Mouse (Mus musculus): ENCODE data around the gene Mansc1. TPM values are rescaled to one million over a fixed set of nuclear protein-coding genes. Genes with fewer than 3 reads are reported as not detected.

Mansc1 gene
- polyA plus RNA-seq, 1 experiment from 2014 or later: 0.77 TPM

DNA sequence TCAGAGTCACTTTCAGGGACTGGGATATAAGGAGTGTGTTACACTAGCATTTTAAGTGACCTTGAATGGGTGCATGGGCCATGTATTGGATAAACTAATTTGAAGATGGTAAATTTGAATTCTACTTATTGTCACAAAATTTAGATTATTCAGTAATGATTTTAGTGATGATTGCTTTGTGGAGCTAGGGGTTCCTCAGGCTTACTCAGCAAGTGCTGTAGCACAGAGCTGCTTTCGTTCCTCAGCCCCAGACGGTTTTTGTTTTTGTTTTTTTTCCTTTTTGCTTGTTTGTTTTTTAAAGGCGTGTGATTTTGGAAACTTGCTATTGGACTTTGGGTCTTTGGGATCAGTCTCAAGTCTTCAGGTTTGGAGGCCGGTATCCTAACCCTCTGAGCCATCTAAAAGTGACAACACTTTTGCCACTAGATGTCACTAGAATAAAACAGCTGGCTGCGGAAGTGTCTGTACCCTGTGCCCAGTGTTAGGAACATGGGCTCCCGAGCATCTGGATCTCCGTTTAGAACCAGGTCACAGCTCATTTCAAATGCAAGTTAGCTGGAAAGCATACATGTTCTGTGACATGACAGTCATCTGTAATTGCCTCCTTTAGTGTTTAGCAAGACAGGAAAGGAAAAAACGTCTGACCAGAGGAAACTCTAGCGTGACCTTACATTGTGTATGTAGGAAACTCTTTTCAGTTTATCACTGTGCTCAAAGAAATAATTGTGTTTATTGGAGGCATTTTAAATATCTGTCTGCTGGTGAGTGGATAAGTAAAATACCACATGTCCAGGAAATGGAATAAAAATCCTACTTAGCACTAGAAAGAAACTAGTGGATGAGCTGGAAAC is 27.0 kb upstream of the Mansc1 start:
- Histone ChIP-seq H3K4me1 (no peaks in the 10 kb centered on the region), H3K4me2 (no peak overlapping the region), H3K9ac (no peak overlapping the region), H3K27ac (no peak overlapping the region), H3K36me3 (ENCODE audit: poor library complexity, severe bottlenecking) (no peaks in the 10 kb centered on the region), H3K27me3 (no peaks in the 10 kb centered on the region), H3K9me3 (replicated peaks) (no peaks in the 10 kb centered on the region), H3K4me3 (no peak overlapping the region)
- 21% methylated on average over 9 of the region's 9 CpGs for WGBS
- ATAC-seq: peak; percentile 93

- no peak for ATAC-seq
- Histone ChIP-seq H3K27me3 (no peaks in the 10 kb centered on the region), H3K4me3 (no peak overlapping the region), H3K36me3 (ENCODE audit: poor library complexity, severe bottlenecking) (no peaks in the 10 kb centered on the region), H3K4me1 (no peaks in the 10 kb centered on the region), H3K27ac (no peak overlapping the region), H3K9ac (no peak overlapping the region), H3K9me3 (replicated peaks) (no peaks in the 10 kb centered on the region), H3K4me2 (no peak overlapping the region)
- WGBS: 84% methylated on average over 4 of the region's 4 CpGs
These were observed 24.2 kb upstream of the Mansc1 start for GRCm38 (mm10) chr6:134656527-134656926.

DNA sequence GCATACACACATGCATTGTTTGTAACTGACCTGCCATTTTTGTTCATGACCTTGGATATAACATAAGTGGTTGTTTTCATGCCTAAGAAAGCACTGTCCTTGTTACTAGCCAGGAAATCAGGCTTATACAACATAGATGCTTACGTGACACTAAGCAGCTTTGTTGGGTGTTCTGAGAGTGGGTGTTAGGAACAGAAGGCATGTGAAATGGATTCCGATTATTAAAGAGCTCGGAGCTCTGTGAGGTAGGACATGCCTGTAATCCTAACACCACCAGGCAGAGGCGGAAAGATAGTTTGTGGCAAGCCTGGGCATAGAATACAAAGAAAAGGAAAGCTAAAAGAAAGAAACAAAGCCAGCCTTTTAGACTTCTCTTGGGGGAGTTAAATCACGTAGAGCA is 16.1 kb upstream of the Mansc1 start:
- peak overlapping the region; percentile 26; the same call in 1 of the 2 replicates for H3K9ac ChIP-seq
- WGBS: 24% methylated on average over 5 of the region's 5 CpGs
- H3K27ac ChIP-seq: peak overlapping the region; percentile 51; the same call in 1 of the 2 replicates
- no peak overlapping the region for H3K4me3 ChIP-seq
- H3K9me3 ChIP-seq (replicated peaks): no peaks in the 10 kb centered on the region
- peaks cover 18% of the 10 kb centered on the region for H3K36me3 ChIP-seq (ENCODE audit: poor library complexity, severe bottlenecking)
- H3K4me1 ChIP-seq: peaks cover 22% of the 10 kb centered on the region
- ATAC-seq: 0 out of 2 replicates have a peak, but pooled peaks have one; percentile 60
- no peaks in the 10 kb centered on the region for H3K27me3 ChIP-seq
- H3K4me2 ChIP-seq: peak overlapping the region; percentile 22; the same call in 1 of the 2 replicates

- Histone ChIP-seq H3K9me3 (replicated peaks) (no peaks in the 10 kb centered on the region), H3K4me2 (0 out of 2 replicates have a peak overlapping the region, but pooled peaks have one; percentile 2), H3K27me3 (no peaks in the 10 kb centered on the region), H3K4me1 (peaks cover 22% of the 10 kb centered on the region), H3K9ac (no peak overlapping the region; the same call in 1 of the 2 replicates), H3K27ac (0 out of 2 replicates have a peak overlapping the region, but pooled peaks have one; percentile 3), H3K4me3 (no peak overlapping the region), H3K36me3 (ENCODE audit: poor library complexity, severe bottlenecking) (peaks cover 18% of the 10 kb centered on the region)
- ATAC-seq: peak; percentile 83; the same call in 1 of the 2 replicates
- 5% methylated on average over 5 of the region's 5 CpGs for WGBS
These were observed 15.3 kb upstream of the Mansc1 start for GRCm38 (mm10) chr6:134647621-134648020.

DNA sequence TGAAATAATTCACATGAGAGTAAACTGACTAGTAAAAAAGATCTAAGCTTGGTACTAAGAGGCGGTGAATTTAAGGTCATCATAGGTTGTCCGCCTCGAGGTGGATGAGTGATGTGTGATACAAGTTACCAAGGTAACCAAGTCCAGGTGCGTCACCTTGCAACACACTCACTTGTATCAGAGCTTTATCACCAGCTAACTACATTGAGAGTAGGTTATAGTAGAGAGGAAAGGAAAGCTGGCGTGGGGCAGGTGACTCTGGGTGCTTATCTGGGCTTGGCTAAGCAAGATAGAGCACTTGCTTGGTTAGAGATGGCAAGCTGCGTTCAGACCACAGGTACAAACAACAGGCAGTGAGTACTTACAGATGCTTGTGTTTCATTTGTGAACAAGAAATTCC is 14.5 kb upstream of the Mansc1 start:
- Histone ChIP-seq H3K9me3 (replicated peaks) (no peaks in the 10 kb centered on the region), H3K27ac (no peak overlapping the region), H3K27me3 (no peaks in the 10 kb centered on the region), H3K4me3 (no peak overlapping the region), H3K4me1 (peaks cover 27% of the 10 kb centered on the region), H3K4me2 (no peak overlapping the region), H3K9ac (no peak overlapping the region), H3K36me3 (ENCODE audit: poor library complexity, severe bottlenecking) (peaks cover 18% of the 10 kb centered on the region)
- ATAC-seq: no peak
- 93% methylated on average over 6 of the region's 6 CpGs for WGBS

DNA sequence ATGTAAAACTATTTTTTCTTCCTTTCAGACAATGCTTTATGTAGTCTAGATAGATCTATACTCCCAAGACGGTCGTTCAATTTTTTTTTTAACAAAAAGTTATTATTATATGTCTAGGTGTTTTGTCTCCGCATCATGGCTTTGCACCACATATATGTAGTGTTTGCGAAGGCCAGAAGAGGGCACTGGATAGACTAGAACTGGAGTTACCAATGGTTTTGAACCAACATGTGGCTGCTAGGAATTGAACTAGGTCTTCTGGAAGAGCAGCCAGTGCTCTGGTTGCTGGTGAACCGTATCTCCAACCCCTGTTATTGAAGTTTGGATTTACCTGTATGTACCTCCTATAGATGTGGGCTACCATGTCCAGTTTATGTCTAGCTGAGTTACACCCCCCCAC is 11.0 kb upstream of the Mansc1 start:
- no peak overlapping the region for H3K27ac ChIP-seq
- peaks cover 24% of the 10 kb centered on the region for H3K4me1 ChIP-seq
- H3K4me3 ChIP-seq: no peak overlapping the region
- H3K9me3 ChIP-seq (replicated peaks): no peaks in the 10 kb centered on the region
- H3K27me3 ChIP-seq: no peaks in the 10 kb centered on the region
- H3K36me3 ChIP-seq (ENCODE audit: poor library complexity, severe bottlenecking): peaks cover 18% of the 10 kb centered on the region
- no peak overlapping the region for H3K4me2 ChIP-seq
- 88% methylated on average over 5 of the region's 5 CpGs for WGBS
- H3K9ac ChIP-seq: no peak overlapping the region
- no peak for ATAC-seq

- Histone ChIP-seq H3K9me3 (replicated peaks) (no peaks in the 10 kb centered on the region), H3K4me3 (peak overlapping the region; percentile 86), H3K9ac (no peak overlapping the region), H3K27ac (no peak overlapping the region), H3K4me1 (peaks cover 12% of the 10 kb centered on the region), H3K27me3 (no peaks in the 10 kb centered on the region), H3K4me2 (peak overlapping the region; percentile 69), H3K36me3 (ENCODE audit: poor library complexity, severe bottlenecking) (peaks cover 18% of the 10 kb centered on the region)
- no peak for ATAC-seq
- whole genome bisulfite sequencing: 74% methylated on average over 9 of the region's 9 CpGs
These were observed 9.6 kb upstream of the Mansc1 start for GRCm38 (mm10) chr6:134641738-134642446.

DNA sequence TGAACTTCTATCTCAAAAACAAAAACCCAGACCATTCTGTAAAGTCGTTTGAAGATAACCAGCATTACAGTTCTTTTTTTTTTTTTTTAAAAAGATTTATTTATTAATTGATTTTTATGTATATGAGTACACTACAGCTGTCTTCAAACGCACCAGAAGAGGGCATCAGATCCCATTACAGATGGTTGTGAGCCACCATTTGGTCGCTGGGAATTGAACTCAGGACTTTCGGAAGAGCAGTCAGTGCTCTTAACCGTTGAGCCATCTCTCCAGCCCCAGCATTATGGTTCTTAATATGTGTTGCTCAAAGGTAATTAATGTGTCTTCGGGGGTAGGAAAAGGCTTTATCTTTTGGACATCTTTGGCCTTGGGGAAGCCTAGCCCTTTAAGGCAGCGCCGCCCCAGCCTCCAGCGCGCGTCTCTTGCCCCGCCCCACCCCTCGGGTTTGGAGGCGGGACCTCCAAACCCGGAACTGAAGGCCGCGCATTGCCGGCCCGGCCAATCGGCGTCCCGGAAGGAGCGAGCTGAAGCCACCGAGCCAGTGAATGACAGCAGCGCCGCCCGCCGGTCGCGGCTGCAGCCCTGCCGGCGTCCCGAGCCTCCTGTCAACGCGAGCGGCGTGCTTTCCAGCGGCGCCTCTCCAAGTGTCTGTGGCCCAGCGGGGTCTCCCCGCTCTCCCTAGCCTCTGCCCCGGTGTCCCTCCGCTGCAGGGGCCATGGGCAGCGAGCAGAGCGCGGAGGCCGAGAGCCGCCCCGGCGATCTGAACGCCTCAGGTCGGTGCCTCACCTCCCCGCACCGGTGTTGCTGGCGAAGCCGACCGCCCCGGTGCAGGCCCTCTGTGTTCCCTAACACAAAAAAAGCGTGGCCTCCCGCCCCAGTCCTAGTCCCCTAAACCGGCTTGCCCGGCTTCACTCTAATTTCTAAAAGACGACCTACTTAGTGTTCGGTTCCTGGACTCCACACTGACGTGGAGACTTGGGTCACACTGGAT is 8.5 kb upstream of the Mansc1 start:
- Histone ChIP-seq H3K4me3 (peak overlapping the region; percentile 86), H3K9me3 (replicated peaks) (no peaks in the 10 kb centered on the region), H3K27ac (peak overlapping the region; percentile 76), H3K27me3 (no peaks in the 10 kb centered on the region), H3K36me3 (ENCODE audit: poor library complexity, severe bottlenecking) (peaks cover 13% of the 10 kb centered on the region), H3K4me2 (peak overlapping the region; percentile 69), H3K9ac (peak overlapping the region; percentile 92), H3K4me1 (peaks cover 11% of the 10 kb centered on the region; the same call in 1 of the 2 replicates)
- 2% methylated on average over 55 of the region's 65 CpGs for WGBS
- ATAC-seq: peak; percentile 100

- no peak overlapping the region for H3K4me3 ChIP-seq
- H3K4me1 ChIP-seq: peaks cover 11% of the 10 kb centered on the region; the same call in 1 of the 2 replicates
- 95% methylated on average over 1 of the region's 1 CpGs for WGBS
- H3K9ac ChIP-seq: no peak overlapping the region
- no peaks in the 10 kb centered on the region for H3K9me3 ChIP-seq (replicated peaks)
- no peak overlapping the region for H3K4me2 ChIP-seq
- no peak overlapping the region for H3K27ac ChIP-seq
- no peak for ATAC-seq
- no peaks in the 10 kb centered on the region for H3K27me3 ChIP-seq
- H3K36me3 ChIP-seq (ENCODE audit: poor library complexity, severe bottlenecking): peaks cover 4% of the 10 kb centered on the region
These were observed 7.6 kb upstream of the Mansc1 start for GRCm38 (mm10) chr6:134639900-134640299.

DNA sequence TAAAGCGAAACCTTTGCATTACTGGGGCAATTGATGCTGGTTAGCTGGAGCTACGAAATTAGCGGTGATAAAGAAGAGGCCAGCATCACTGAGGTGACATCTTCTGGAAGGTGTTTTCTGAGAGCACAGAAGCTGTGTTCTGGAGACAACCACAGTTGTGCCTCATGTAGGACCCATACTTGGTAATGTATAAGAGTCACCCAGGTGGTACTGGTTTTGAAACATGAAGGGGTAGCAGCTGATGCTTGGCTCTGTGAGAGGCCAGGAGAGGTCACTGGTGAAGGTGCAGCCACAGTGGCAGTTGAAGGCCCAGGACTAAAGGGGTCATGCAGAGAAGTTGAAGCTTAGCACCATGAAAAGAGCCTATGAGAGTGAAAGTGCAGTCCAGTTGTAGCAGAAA is 6.9 kb upstream of the Mansc1 start, which contains the start of gene Borcs5:
TSS of gene Borcs5 (plus strand) at position 301 of the 400 bp plus-strand sequence.
- Histone ChIP-seq H3K27ac (no peak within 1 kb of the TSS), H3K27me3 (no peaks in the 10 kb centered on the region), H3K36me3 (ENCODE audit: poor library complexity, severe bottlenecking) (no peaks in the 10 kb centered on the region; the same call in 1 of the 2 replicates), H3K9me3 (replicated peaks) (no peaks in the 10 kb centered on the region), H3K9ac (no peak within 1 kb of the TSS), H3K4me2 (no peak within 1 kb of the TSS), H3K4me1 (peaks cover 11% of the 10 kb centered on the region; the same call in 1 of the 2 replicates), H3K4me3 (no peak within 1 kb of the TSS)
- ATAC-seq: no peak
- 93% methylated on average over 3 of the region's 3 CpGs for WGBS

GRCm38 (mm10) chr6:134636476-134636875 is 4.2 kb upstream of the Mansc1 start:
- no peak for ATAC-seq
- peaks cover 13% of the 10 kb centered on the region for H3K4me1 ChIP-seq
- no peak overlapping the region for H3K27ac ChIP-seq
- H3K4me3 ChIP-seq: no peak overlapping the region
- 52% methylated on average over 4 of the region's 4 CpGs for WGBS
- H3K9ac ChIP-seq: no peak overlapping the region
- no peaks in the 10 kb centered on the region for H3K36me3 ChIP-seq (ENCODE audit: poor library complexity, severe bottlenecking)
- H3K27me3 ChIP-seq: peaks cover 8% of the 10 kb centered on the region; the same call in 1 of the 2 replicates
- H3K4me2 ChIP-seq: no peak overlapping the region
- no peaks in the 10 kb centered on the region for H3K9me3 ChIP-seq (replicated peaks)

Measured in forebrain, embryonic 13.5 days (tissue).